Mouse (Mus musculus): ENCODE measurements at regions not wholly inside any gene's neighbourhood (a gene's known extent, or its start where the extent isn't known, plus 50 kb on each side); places are given as distances from the start of the nearest gene placed in this dataset.

GRCm38 (mm10) chr10:96188168-96188567 lies 51.8 kb downstream of the Gm5426 start:
- Histone ChIP-seq H3K9me3 (ENCODE audit: low read length) (no peaks in the 10 kb centered on the region), H3K27me3 (ENCODE audit: insufficient read depth, low read length) (no peaks in the 10 kb centered on the region), H3K27ac (ENCODE audit: low read depth, low read length) (no peak overlapping the region), H3K4me1 (ENCODE audit: insufficient read depth, low read length) (no peaks in the 10 kb centered on the region), H3K4me3 (ENCODE audit: low read depth, low read length) (no peak overlapping the region), H3K36me3 (ENCODE audit: insufficient read depth, low read length) (no peaks in the 10 kb centered on the region), H3K4me2 (ENCODE audit: low read depth, low read length, poor library complexity, severe bottlenecking) (no peak overlapping the region), H3K9ac (replicated peaks; ENCODE audit: low read length, poor library complexity, severe bottlenecking) (no peak overlapping the region)
- DNase-seq (ENCODE audit: low spot score) (no peak), ATAC-seq (ENCODE audit: low FRiP score) (no peak)
- 67% methylated on average over 7 of the region's 7 CpGs for WGBS
- no peak for TF ChIP-seq CTCF (IDR thresholded peaks at IDR 0.05)

- peak; percentile 89; the same call in 1 of the 2 replicates for ATAC-seq (ENCODE audit: low FRiP score)
Measured at GRCm38 (mm10) chr10:96190168-96190987, 54.0 kb downstream of the Gm5426 start.

GRCm38 (mm10) chr10:96200932-96201641 lies 64.7 kb downstream of the Gm5426 start:
- peak; percentile 49; the same call in 1 of the 2 replicates for ATAC-seq (ENCODE audit: low FRiP score)
- H3K9ac ChIP-seq (replicated peaks; ENCODE audit: low read length, poor library complexity, severe bottlenecking), result no peak overlapping the region

More at GRCm38 (mm10) chr10:96190168-96190987, 54.0 kb downstream of the Gm5426 start:
- Histone ChIP-seq H3K27me3 (ENCODE audit: insufficient read depth, low read length) (no peaks in the 10 kb centered on the region), H3K4me3 (ENCODE audit: low read depth, low read length) (no peak overlapping the region), H3K9me3 (ENCODE audit: low read length) (no peaks in the 10 kb centered on the region), H3K36me3 (ENCODE audit: insufficient read depth, low read length) (no peaks in the 10 kb centered on the region), H3K4me1 (ENCODE audit: insufficient read depth, low read length) (no peaks in the 10 kb centered on the region), H3K27ac (ENCODE audit: low read depth, low read length) (no peak overlapping the region), H3K4me2 (ENCODE audit: low read depth, low read length, poor library complexity, severe bottlenecking) (no peak overlapping the region), H3K9ac (replicated peaks; ENCODE audit: low read length, poor library complexity, severe bottlenecking) (no peak overlapping the region)
- TF ChIP-seq CTCF (IDR thresholded peaks at IDR 0.05), result no peak
- DNase-seq (ENCODE audit: low spot score), result peak; percentile 82
- WGBS, result 28% methylated on average over 10 of the region's 10 CpGs

GRCm38 (mm10) chr10:96201891-96202290 lies 65.5 kb downstream of the Gm5426 start:
- 64% methylated on average over 6 of the region's 6 CpGs for WGBS
- DNase-seq (ENCODE audit: low spot score), result no peak
- Histone ChIP-seq H3K36me3 (ENCODE audit: insufficient read depth, low read length) (no peaks in the 10 kb centered on the region), H3K9me3 (ENCODE audit: low read length) (no peaks in the 10 kb centered on the region), H3K9ac (replicated peaks; ENCODE audit: low read length, poor library complexity, severe bottlenecking) (no peak overlapping the region), H3K27ac (ENCODE audit: low read depth, low read length) (no peak overlapping the region), H3K4me2 (ENCODE audit: low read depth, low read length, poor library complexity, severe bottlenecking) (no peak overlapping the region), H3K4me3 (ENCODE audit: low read depth, low read length) (no peak overlapping the region), H3K4me1 (ENCODE audit: insufficient read depth, low read length) (no peaks in the 10 kb centered on the region), H3K27me3 (ENCODE audit: insufficient read depth, low read length) (no peaks in the 10 kb centered on the region)
- no peak for TF ChIP-seq CTCF (IDR thresholded peaks at IDR 0.05)
- ATAC-seq (ENCODE audit: low FRiP score), result no peak

More at GRCm38 (mm10) chr10:96200932-96201641, 64.7 kb downstream of the Gm5426 start:
- Histone ChIP-seq H3K27ac (ENCODE audit: low read depth, low read length) (no peak overlapping the region), H3K4me3 (ENCODE audit: low read depth, low read length) (no peak overlapping the region), H3K27me3 (ENCODE audit: insufficient read depth, low read length) (no peaks in the 10 kb centered on the region), H3K4me1 (ENCODE audit: insufficient read depth, low read length) (no peaks in the 10 kb centered on the region), H3K4me2 (ENCODE audit: low read depth, low read length, poor library complexity, severe bottlenecking) (no peak overlapping the region), H3K36me3 (ENCODE audit: insufficient read depth, low read length) (no peaks in the 10 kb centered on the region), H3K9me3 (ENCODE audit: low read length) (no peaks in the 10 kb centered on the region)
- no peak for TF ChIP-seq CTCF (IDR thresholded peaks at IDR 0.05)
- peak; percentile 19 for DNase-seq (ENCODE audit: low spot score)
- 69% methylated on average over 27 of the region's 27 CpGs for WGBS

- no peak for TF ChIP-seq CTCF (IDR thresholded peaks at IDR 0.05)
- H3K4me3 ChIP-seq (ENCODE audit: low read depth, low read length), result no peak overlapping the region
- no peaks in the 10 kb centered on the region for H3K27me3 ChIP-seq (ENCODE audit: insufficient read depth, low read length)
- H3K9ac ChIP-seq (replicated peaks; ENCODE audit: low read length, poor library complexity, severe bottlenecking), result no peak overlapping the region
- no peaks in the 10 kb centered on the region for H3K4me1 ChIP-seq (ENCODE audit: insufficient read depth, low read length)
- no peak for ATAC-seq (ENCODE audit: low FRiP score)
- no peak overlapping the region for H3K4me2 ChIP-seq (ENCODE audit: low read depth, low read length, poor library complexity, severe bottlenecking)
- no peak overlapping the region for H3K27ac ChIP-seq (ENCODE audit: low read depth, low read length)
- no peaks in the 10 kb centered on the region for H3K36me3 ChIP-seq (ENCODE audit: insufficient read depth, low read length)
- no peak for DNase-seq (ENCODE audit: low spot score)
- no peaks in the 10 kb centered on the region for H3K9me3 ChIP-seq (ENCODE audit: low read length)
Measured at GRCm38 (mm10) chr10:96202871-96203270, 66.5 kb downstream of the Gm5426 start.

- H3K27me3 ChIP-seq (ENCODE audit: insufficient read depth, low read length), result no peaks in the 10 kb centered on the region
- DNase-seq (ENCODE audit: low spot score), result no peak
- no peak for TF ChIP-seq CTCF (IDR thresholded peaks at IDR 0.05)
- no peak overlapping the region for H3K9ac ChIP-seq (replicated peaks; ENCODE audit: low read length, poor library complexity, severe bottlenecking)
- no peak overlapping the region for H3K27ac ChIP-seq (ENCODE audit: low read depth, low read length)
- ATAC-seq (ENCODE audit: low FRiP score), result no peak
- no peaks in the 10 kb centered on the region for H3K9me3 ChIP-seq (ENCODE audit: low read length)
- no peak overlapping the region for H3K4me2 ChIP-seq (ENCODE audit: low read depth, low read length, poor library complexity, severe bottlenecking)
- WGBS, result 93% methylated on average over 5 of the region's 5 CpGs
- H3K4me3 ChIP-seq (ENCODE audit: low read depth, low read length), result no peak overlapping the region
- no peaks in the 10 kb centered on the region for H3K4me1 ChIP-seq (ENCODE audit: insufficient read depth, low read length)
- no peaks in the 10 kb centered on the region for H3K36me3 ChIP-seq (ENCODE audit: insufficient read depth, low read length)
Measured at GRCm38 (mm10) chr10:96204198-96204597, 67.8 kb downstream of the Gm5426 start.
